Mouse (Mus musculus): ENCODE measurements around the gene Gns.

Gene Gns

DNA sequence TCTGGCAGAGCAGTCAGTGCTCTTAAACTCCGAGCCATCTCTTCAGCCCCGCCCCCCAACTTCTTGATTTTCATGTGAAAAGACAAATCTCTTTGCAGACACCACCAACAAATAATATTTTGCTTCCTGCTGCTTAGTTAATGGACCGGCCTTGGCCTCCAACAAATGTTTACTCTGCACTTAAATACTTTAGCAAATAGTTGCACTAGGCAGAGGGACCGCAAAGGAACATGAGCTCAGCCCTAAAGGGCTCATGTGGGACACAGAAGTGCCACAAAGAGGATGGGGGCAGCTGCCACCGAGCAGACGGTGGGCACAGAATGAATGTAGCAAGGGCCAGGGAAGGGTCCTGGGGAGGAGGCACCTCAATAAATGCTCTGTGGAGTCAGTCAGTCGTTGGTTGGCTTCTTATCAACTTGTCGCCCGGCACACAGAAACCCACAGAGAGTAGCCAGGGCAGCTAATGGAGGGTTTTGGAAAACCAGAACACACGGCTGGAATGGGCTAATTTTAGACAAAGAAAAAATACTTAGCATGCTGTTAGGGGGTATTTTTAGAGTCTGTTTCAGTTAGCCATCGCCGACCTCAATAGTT is 67.2 kb downstream of the Gns start:
- DNase-seq: no peak

DNA sequence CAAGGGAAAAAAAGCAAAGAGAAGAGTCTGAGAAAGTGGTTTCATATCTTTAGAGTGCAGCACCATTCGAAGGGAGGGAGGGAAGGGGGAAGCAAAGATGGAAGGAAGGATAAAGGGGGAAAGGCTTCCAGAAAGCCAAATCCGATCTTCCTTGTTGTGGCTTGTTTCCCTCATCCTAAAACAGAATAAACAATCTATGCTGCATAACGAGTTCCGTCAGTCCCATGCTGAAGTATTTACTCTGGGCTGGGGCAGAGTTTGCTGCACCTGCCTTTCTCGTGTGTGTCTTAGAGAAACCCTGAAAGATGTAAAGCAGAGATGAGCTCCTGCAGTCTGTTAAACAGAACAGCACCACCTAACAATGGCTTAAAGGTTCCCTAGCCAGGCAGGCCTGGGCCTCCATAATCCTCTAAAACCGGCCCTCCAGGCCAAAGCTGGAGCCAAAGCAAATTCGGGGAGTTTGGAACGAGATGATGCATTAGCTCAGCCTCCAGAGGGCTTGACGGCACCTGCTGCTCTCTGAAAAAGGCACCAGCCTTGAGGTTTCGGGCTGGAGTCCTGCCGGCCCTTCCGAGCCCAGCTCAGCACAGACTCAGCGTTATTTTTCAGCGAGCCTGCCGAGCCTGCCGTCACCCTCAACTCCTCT is 67.9 kb downstream of the Gns start:
- peak; percentile 30 for DNase-seq

DNA sequence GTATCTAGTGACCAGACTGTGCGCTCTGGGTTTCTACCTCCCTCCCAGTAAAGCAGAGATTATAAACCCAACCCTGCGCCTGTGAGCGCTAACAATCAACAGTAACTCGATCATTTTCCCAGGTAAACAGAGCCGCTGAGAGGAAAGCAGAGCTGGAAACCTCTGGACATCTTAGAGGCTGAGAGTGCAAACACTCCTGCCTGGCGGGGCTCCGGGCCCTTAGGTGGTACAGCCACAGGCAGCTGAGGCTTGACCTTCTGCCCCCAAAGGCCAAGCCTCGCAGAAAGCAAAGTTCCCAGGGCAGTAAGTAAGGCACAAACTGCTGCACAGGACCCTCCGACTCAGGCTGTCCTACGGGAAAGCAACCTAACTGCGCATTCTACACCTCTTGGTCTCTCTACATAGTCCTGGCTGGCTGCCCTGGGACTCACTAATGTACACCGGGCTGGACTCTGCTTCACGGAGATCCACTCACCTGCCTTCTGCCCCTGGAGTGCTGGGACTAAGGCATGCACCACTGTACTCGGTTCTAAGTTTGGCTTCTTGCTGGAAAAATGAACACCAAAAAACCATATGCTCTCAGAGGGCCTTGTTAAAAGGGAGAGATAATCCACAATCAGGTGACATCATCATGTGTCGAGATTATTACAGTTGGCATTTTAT is 69.7 kb downstream of the Gns start:
- no peak for DNase-seq

DNA sequence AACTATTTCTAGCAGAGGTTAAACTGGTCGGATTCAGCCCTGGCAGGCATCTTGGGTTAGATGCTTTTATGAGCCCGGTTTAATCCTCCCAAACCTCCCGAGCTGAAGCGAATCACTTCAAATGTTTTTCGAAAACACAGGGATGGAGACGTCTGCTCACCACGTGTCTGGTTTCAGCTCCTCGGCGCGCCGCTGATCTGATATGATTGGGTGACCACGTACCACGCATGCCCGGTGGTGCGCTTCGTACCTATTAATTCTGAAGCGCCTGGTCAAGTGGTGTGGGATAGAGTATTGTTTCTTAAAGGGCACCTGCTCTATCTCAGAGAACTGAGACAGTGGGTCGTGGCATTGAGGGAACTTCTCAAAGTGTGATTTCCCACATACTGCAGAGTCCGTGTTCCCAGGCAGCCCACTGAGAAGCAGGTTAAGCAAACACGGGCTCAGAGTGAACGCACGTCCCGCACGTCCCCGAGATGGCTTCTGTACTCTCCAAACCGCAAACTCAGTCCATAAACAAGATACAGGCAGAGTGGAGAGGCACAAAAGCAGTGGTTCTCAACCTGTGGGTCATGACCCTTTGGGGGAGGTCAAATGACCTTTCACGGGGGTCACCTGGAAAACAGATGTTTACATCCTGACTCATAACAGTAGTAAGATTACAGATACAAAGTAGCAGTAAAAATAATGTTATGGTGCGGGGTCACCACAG is 70.8 kb downstream of the Gns start:
- no peak for DNase-seq

DNA sequence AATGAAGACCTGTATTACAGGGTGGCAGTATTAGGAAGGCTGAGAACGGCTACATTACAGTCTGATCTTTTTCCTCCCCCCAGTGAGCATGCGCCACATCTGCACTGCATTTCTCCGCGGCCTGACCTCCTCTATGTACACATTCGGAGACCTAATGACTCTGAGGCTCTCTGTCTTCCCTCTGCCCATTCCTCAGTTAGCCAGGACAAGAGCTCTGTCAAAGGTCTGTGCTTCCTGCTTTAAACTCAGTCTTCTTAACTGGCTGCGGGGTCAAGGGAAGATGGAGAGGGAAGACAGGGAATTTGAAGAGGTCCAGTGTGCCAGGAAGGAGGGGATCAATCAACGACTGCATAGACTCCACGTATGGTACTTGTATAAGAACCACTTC is 71.4 kb downstream of the Gns start:
- no peak for DNase-seq

DNA sequence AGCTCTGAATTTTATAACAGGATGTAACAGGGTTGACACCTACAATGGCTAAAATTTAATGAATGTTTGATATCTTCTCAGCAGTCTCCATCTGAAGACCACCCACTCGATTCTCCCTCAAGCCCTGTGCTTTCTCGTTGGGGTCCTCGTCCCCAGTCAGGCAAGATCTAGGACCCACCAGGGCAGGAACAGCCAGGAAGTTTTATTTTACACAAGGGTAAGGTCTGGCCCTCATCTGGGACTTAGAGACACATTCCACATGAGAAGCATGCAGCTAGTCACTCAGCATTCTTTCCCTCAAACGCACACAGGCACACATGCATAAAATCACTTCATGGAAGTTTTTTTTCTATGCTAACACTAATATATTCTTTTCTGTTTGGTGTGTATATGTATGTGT is 71.8 kb downstream of the Gns start:
- DNase-seq: no peak

DNA sequence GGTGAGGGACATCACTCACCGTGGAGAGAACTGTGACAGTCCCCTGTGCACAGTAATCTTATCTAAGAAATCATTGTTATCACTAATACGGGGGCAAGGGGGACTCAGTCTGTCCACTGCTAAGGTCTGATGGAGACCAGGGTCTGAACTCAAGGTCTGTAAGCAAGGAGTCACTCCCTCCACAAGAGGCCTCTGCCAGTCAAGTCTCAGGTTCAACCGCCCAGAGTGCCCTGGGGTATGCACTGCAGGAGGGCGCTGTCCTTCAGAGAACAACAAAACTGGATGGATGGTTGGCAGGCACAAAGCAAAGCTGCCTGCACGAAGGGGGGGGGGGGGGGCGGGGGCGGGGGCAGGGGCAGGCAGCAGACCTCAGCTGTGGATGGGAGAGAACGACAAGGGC is 73.2 kb downstream of the Gns start:
- DNase-seq: no peak

DNA sequence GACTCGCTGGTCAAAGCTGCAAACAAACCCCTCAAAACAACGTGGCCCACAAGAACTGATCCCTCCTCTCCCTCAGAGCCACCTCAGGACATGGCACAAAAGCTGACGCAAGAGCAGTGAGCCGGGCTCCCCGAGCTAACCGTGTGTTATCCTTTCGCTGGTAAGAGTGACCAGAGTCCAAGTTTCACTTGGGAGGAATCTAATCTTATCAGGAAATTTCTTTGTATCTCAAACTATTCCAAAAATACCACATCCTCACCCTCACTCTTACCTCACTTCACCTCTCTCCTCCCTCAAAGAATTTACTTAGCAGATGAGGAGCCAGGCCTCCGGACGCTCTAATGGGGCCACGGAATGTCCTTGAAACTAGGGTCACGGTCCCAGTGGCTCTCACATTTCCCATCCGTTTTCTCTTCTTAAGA is 74.4 kb downstream of the Gns start:
- DNase-seq: no peak

DNA sequence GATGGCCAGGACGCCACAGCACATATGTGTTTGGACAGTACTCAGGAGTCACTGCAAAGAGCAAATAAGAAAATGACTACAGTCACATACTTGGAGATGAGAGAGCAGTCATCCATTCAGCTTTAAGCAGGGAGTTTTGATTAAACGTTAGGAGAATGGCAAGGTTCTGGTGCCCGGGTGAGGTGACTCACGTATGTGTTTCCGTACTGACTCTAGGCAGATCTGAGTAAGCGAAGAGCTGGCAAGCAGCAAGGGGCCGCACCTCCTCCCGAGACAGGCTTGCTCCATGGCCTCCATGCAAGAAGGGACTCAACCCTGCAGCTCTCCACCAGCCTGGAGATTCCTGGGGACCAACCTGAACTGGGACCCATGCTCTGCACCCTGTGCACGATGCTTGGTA is 78.9 kb downstream of the Gns start:
- no peak for DNase-seq

DNA sequence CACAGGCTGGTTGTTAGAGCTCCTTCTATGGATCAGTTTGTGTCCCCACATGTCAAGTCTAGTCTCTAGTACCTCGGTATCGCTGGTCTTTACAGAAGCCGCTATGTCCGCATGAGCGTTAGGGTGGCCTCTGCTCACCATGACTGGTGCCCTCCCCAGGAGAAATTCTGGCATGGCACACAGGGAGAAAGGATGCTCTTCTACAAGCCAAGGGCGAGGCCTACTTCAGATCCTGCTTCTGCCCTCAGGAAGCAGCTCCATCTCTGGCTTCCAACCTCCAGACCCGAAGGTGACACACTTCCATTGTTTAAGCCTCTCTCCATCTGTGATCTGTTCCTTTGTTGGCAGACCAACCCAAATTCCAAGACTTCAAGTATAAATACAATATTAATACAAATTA is 79.3 kb downstream of the Gns start:
- no peak for DNase-seq

DNA sequence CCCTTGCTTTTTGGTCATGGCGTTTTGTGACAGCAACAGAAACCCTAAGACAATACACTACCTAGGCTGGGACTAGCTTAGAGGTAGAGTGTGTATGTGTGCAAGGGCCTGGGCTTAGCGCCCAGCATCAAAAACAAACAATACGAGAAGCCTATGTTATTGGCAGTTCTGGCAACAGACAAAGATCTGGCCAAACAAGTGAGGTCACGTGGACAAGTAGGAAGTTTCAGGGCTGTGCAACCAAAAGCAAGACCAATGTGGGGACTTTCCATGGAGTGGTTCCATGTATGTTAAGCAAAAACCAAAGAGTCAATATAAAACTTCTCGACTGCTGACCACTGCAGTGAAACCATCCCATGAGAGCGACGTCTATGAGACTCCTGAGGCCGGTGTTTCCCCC is 80.9 kb downstream of the Gns start:
- DNase-seq: no peak

All from cerebellum, adult 9-11 months (tissue).